Mouse (Mus musculus) granulocyte monocyte progenitor cell, adult 5-6 weeks (primary cell): ENCODE results near the gene Ache. TPM values are rescaled to one million over a fixed set of nuclear protein-coding genes. Genes with fewer than 3 reads are reported as not detected.

Source experiments
- ATAC-seq: replicated peaks from 2 replicates; pipeline ENCODE4 v1.8.0; 2016; ENCODE audit warnings: mild to moderate bottlenecking, moderate TSS enrichment, inconsistent platforms; ENCODE audit not compliant: poor library complexity, severe bottlenecking
- total RNA-seq, 2 experiments: library from RNA; stranded (forward) in 1 of 2; stranded (reverse) in 1 of 2; fragments of 200-712, 200-1000 nt in 1 of 2; fragments of >200 nt in 1 of 2; fragmentation: Nextera tagmentation in 1 of 2; gene quantifications; 2 replicates each; pipeline ENCODE4 v1.2.3; 2014 to 2017

Ache gene
- total RNA-seq, 2 experiments from 2014 or later: 0.10 TPM; not detected in 1

DNA sequence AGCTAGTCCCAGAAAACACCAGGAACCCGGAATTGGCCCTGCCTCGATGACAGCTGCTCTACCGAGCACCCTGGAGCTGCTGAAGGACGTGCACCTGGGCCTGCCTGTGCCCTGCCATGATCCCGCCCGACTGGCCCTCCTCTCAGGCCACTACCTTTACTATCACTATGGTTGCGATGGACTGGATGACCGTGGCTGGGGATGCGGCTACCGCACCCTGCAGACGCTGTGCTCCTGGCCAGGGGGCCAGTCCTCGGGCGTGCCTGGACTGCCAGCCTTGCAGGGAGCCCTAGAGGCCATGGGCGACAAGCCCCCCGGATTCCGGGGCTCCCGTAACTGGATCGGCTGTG is 7.4 kb downstream of the Ache start:
- ATAC-seq: peak; percentile 6

DNA sequence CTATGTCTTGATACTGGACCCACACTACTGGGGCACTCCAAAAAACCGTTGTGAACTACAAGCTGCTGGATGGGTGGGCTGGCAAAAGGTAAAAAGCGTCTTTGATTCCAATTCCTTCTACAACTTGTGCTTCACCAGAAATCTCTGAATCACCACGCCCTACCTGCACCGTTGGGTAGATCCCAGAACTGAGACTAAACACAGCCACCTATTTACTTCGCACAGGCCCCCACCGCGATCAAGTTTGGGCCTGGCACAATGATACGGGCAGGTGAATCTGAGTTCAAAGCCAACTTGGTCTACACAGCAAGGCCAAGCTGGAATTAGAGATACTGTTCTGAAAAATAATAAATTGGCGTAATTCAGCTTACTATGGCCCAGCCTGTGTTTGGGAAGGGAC is 8.0 kb downstream of the Ache start:
- ATAC-seq: no peak

GRCm38 (mm10) chr5:137295712-137296111 is 8.4 kb downstream of the Ache start:
- no peak for ATAC-seq

GRCm38 (mm10) chr5:137297126-137297525 is 9.8 kb downstream of the Ache start:
- no peak for ATAC-seq

- no peak for ATAC-seq
Measured at GRCm38 (mm10) chr5:137299240-137299639, 11.9 kb downstream of the Ache start.

DNA sequence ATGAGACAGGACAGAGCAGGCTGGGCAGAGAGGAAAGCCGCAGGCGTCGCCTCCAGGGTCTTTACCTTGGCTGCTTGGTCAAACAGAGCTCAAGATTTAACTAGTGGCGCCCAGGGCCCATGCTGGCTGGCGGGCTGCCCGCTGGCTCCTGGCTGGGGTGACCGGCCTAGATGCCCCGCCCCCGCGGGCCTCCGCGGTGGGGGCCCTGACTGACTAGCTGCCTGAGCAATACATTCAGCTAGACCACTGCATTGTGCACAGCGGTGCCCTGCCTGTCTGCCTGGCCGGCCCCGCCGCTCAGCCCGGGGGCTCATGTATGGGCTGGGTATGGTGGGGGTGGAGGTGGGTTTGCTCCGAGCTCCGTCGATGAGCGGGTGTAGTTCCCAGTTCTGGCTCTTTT is 13.9 kb downstream of the Ache start:
- no peak for ATAC-seq

GRCm38 (mm10) chr5:137303609-137304008 is 16.3 kb downstream of the Ache start:
- no peak for ATAC-seq

DNA sequence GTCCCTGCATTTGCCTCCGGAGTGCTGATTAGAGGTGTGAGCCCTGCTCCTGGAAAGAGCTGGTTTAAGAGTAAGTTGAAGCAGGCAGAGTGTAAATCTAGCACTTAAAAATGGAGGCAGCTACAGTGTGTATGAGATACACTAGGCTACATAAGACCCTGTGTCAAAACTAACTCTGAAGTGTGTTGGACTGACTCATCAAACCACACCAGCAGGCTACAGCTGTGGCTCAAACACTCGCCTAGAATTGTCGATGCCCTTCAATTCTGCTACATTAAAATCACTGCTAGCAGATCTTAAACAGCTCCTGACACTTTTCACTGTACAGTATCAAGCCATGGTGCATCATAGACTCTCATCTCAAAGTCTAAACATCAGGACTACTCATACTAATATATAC is 16.8 kb downstream of the Ache start:
- ATAC-seq: no peak

DNA sequence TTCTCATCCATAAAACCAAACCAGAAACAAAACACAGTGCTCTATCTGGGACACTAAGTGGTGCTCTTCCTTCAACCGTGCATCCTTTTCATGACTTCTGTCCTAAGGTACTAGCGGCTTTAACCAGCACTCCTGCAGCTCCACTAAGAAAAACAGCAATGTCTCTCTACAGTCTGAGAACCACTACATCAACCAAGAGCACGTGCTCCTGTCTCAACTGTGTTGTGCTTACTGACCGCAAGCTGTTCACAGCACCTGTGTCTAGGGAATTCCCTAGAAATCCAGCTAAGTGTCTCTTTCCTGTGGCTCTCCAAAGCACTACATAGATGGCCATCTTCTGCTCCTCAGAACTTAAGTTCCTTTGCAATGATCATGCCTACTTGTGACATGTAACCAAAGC is 17.5 kb downstream of the Ache start:
- ATAC-seq: no peak

GRCm38 (mm10) chr5:137305822-137306221 is 18.5 kb downstream of the Ache start:
- ATAC-seq: peak; percentile 60

- no peak for ATAC-seq
Measured at GRCm38 (mm10) chr5:137306439-137307005, 19.2 kb downstream of the Ache start.

- peak; percentile 72 for ATAC-seq
Measured at GRCm38 (mm10) chr5:137307071-137307912, 20.0 kb downstream of the Ache start, which contains the start of gene Srrt. TSS of gene Srrt (minus strand) at chr5:137307674.

GRCm38 (mm10) chr5:137308356-137308755 is 21.0 kb downstream of the Ache start:
- no peak for ATAC-seq

- peak; percentile 7; the same call in 1 of the 2 replicates for ATAC-seq
Measured at GRCm38 (mm10) chr5:137313466-137314192, 26.3 kb downstream of the Ache start.

DNA sequence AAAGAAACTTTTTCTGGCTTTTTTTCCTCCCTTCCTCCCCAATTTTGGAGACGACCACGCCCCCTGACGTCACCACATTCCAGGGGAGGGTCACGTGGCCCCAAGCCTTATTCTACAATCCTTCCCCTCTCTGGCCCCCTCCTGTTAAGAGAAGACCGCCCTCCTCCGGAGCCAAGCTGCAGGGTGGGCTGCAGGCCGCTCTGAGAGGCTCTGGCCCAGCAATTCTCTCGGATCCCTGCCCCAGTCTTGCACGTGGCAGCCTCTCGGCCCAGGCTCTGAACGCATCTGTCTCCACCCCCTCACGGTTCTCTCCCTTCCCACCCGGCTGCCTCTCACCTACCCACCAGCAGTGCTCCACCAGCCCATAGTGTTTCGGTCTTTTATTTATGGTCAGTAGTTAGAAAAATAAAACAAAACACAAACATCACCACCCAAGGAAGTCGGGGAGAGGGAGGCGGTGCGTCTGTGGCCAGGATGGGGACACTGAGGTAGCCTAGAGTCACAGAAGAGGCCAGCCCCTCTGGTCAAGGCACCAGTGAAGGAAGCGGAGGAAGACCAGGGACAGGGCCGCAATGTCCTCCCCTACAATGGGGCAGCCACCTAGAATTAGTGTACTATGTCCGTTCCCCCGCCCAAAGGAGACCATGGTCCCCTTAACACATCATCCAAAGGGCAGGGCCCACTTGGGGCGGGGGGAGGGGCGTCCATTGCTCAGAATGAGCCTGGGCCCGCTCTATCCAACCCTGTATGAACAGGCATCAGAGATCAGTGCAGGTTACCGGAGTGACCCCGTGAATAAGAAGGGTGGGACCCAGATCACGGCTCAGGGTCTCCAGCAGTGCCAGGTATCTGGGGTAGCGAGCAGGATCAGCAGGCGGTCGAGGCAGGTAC is 27.1 kb downstream of the Ache start, which contains the start of gene Trip6:
TSS of gene Trip6 (minus strand) at position 212 of the 891 bp plus-strand sequence.
- ATAC-seq: peak; percentile 31

- ATAC-seq: peak; percentile 58
Measured at GRCm38 (mm10) chr5:137315084-137315903, 28.0 kb downstream of the Ache start.

DNA sequence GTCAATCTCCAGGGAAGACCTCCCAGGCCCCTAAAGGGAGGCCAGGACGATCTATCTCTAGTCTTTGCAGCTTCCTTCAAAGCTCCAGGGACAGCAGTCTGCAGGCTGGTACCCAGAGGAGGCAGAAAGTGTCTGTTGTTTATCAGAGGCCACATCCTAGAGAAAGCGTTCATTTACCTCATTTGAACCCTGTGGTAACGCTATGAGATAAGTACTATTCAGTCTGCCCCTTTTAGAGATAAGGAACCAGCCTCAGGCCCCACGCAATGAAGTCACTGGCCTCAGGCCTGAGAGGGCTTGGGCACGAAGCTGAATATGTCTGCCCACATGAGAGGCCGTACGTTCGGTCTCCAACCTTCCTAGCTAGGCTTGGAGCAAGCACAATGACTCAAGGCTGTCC is 30.0 kb downstream of the Ache start:
- ATAC-seq: no peak

GRCm38 (mm10) chr5:137318570-137318969 is 31.3 kb downstream of the Ache start:
- ATAC-seq: no peak

GRCm38 (mm10) chr5:137320996-137321395 is 33.7 kb downstream of the Ache start:
- ATAC-seq: no peak
